Mouse (Mus musculus) midbrain, embryonic 15.5 days (tissue): ENCODE measurements around the gene St7l. TPM values are rescaled to one million over a fixed set of nuclear protein-coding genes. Genes with fewer than 3 reads are reported as not detected.

Source experiments
- polyA plus RNA-seq: library from polyadenylated mRNA; unstranded; fragments of >200 nt; fragmentation: Nextera tagmentation; extraction: Ambion mirVana; gene quantifications from 2 replicates; pipeline ENCODE4 v1.2.1, GENCODE M21; 2015

The St7l gene
- polyA plus RNA-seq, 1 experiment from 2014 or later, result 35.1 TPM

Other genes starting within 250 kb of the St7l start
- 9.0 and 9.7 TPM in 2 replicates for gene Slc16a1, start 225.3 kb upstream of the St7l start, polyA plus RNA-seq
- 0.59 and 0.93 TPM in 2 replicates for gene Ppm1j, start 82.9 kb upstream of the St7l start, polyA plus RNA-seq
- 0.05 and 0.10 TPM in 2 replicates for gene Fam19a3, start 82.2 kb upstream of the St7l start, polyA plus RNA-seq
- 43.8 and 46.0 TPM in 2 replicates for gene Rhoc, start 75.6 kb upstream of the St7l start, polyA plus RNA-seq
- gene Mov10, start 45.4 kb upstream of the St7l start, polyA plus RNA-seq, result 9.7 and 10.6 TPM in 2 replicates
- gene Capza1, start 500 bp downstream of the St7l start, polyA plus RNA-seq, result 157 and 164 TPM in 2 replicates
- 0.86 and 1.2 TPM in 2 replicates for gene Wnt2b, start 97.9 kb downstream of the St7l start, polyA plus RNA-seq
- gene Cttnbp2nl, start 189.1 kb downstream of the St7l start, polyA plus RNA-seq, result 60.6 and 60.9 TPM in 2 replicates
- not detected in 2 replicates for gene 4930564D02Rik, start 202.8 kb downstream of the St7l start, polyA plus RNA-seq